Mouse (Mus musculus) limb, embryonic 13.5 days (tissue): Measurements from ENCODE around the gene Tcl1b5. TPM values are rescaled to one million over a fixed set of nuclear protein-coding genes. Genes with fewer than 3 reads are reported as not detected.
"Not testable (repeated sequence)": the region's sequence is repeated elsewhere in the genome, so short reads cannot be mapped to it uniquely, and the experiment has no call there.

Experiments
- ATAC-seq: fragments of 200-750 bp; cut with Nextera tagmentation; 2 replicates; pipeline ENCODE4 v1.8.0; 2017; ENCODE audit warnings: low read depth, moderate number of reproducible peaks, moderate TSS enrichment; ENCODE audit not compliant: low FRiP score
- H3K27ac ChIP-seq: fragments of 300-500 bp; sonication (generic); 2 replicates; pipeline ENCODE4 v1.5.1; 2015; ENCODE audit warnings: inconsistent platforms, mild to moderate bottlenecking, moderate library complexity
- H3K27me3 ChIP-seq: fragments of 300-500 bp; sonication (generic); 2 replicates; pipeline ENCODE4 v1.6.1; 2015; ENCODE audit warnings: mild to moderate bottlenecking, inconsistent platforms
- H3K36me3 ChIP-seq: fragments of 300-500 bp; sonication (generic); 2 replicates; pipeline ENCODE4 v1.6.1; 2015; ENCODE audit warnings: inconsistent platforms, mild to moderate bottlenecking, moderate library complexity
- H3K4me1 ChIP-seq: fragments of 300-500 bp; sonication (generic); 2 replicates; pipeline ENCODE4 v1.6.1; 2015; ENCODE audit warnings: inconsistent platforms
- H3K4me2 ChIP-seq: fragments of 300-500 bp; sonication (generic); replicated peaks from 2 replicates; pipeline ENCODE4 v1.6.1; 2015; ENCODE audit warnings: inconsistent platforms, mild to moderate bottlenecking, moderate library complexity
- H3K4me3 ChIP-seq: fragments of 300-500 bp; sonication (generic); 2 replicates; pipeline ENCODE4 v1.5.1; 2015; ENCODE audit warnings: moderate library complexity, mild to moderate bottlenecking, inconsistent platforms
- H3K9ac ChIP-seq: fragments of 300-500 bp; sonication (generic); 2 replicates; pipeline ENCODE4 v1.6.1; 2015; ENCODE audit warnings: mild to moderate bottlenecking, inconsistent platforms
- H3K9me3 ChIP-seq: fragments of 300-500 bp; sonication (generic); 2 replicates; pipeline ENCODE4 v1.6.1; 2016; ENCODE audit warnings: inconsistent platforms
- WGBS: fragments of 180-500 bp; shearing (Covaris S2); methylation state at CpG from one replicate; pipeline ENCODE4 v1.1.7; 2015; 5-methylcytosine and 5-hydroxymethylcytosine counted together
- polyA plus RNA-seq: library from polyadenylated mRNA; unstranded; fragments of >200 nt; fragmentation: Nextera tagmentation; extraction: Ambion mirVana; gene quantifications from 2 replicates; pipeline ENCODE4 v1.2.1, GENCODE M21; 2015

Gene Tcl1b5
- polyA plus RNA-seq, 1 experiment from 2014 or later, result not detected

DNA sequence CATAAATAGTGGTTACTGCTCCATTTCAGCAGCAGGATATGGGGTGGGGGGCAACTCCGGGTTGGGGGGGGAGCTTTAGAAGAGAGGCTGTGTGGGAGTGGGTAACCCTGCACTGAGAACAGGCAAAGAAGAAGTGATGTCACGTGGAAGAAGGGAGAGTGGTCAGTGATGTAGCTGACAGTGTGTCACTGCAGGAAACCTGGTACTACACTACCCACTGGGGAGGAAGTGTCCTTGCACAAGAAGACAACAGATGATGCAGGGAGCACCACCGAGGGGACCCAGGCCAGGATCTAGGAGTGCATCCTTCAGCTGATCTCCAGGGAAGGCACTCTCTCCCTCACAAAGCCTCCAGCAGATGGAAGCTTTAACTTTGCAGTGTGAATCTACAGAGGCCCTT lies 9.4 kb upstream of the Tcl1b5 start:
- no peak for ATAC-seq
- 76% methylated on average over 3 of the region's 3 CpGs for WGBS
- Histone ChIP-seq H3K9me3 (no peaks in the 10 kb centered on the region), H3K4me3 (no peak overlapping the region), H3K4me2 (no peak overlapping the region), H3K36me3 (no peaks in the 10 kb centered on the region), H3K9ac (no peak overlapping the region), H3K27ac (no peak overlapping the region), H3K27me3 (no peaks in the 10 kb centered on the region), H3K4me1 (no peaks in the 10 kb centered on the region)

DNA sequence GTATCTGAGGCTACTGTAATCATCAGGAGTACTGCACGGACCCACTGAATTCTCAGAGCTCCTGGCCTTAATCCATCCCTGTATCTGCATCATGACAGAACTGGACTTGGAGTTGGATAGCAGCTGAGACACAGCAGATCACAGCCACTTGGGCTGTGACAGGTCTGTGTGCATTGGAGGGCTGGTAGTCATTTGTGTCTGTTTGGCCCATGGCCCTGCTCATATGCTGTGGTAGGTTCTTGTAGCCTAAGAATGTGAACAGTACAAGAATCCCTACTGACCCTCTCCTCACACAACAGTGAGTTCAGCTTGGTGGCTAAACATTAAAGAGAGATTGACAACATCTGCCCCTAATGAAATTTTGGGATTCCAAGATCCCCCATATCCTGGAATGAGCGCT lies 2.8 kb upstream of the Tcl1b5 start:
- Histone ChIP-seq H3K4me3 (no peak overlapping the region), H3K36me3 (no peaks in the 10 kb centered on the region), H3K9me3 (no peaks in the 10 kb centered on the region), H3K4me1 (no peaks in the 10 kb centered on the region), H3K27me3 (no peaks in the 10 kb centered on the region), H3K9ac (no peak overlapping the region), H3K27ac (no peak overlapping the region), H3K4me2 (no peak overlapping the region)
- no peak for ATAC-seq
- 88% methylated on average over 2 of the region's 2 CpGs for WGBS

DNA sequence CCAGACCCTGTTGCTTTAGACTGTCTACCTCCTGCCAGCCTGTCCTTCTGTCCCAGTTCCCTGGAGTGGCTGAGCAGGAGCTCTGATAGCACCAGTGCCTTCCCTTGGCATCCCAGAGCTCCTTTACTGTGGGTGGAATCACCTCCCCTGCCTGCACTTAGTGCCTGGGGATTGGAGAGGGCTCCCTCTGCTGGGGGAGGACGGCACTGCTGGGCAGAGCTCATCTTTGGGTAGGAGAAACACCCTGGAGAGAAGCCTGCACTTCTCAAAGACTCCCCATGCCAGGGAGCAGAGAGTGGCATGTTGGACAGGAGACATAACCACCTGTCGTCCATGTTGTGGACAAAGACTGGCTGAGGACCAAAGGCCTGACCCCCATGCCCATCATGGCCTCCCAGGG lies 1.8 kb upstream of the Tcl1b5 start:
- H3K4me3 ChIP-seq, H3K9ac ChIP-seq, ATAC-seq, H3K27me3 ChIP-seq, H3K9me3 ChIP-seq, H3K4me1 ChIP-seq, H3K27ac ChIP-seq, H3K36me3 ChIP-seq, H3K4me2 ChIP-seq: not testable (repeated sequence)
- 38% methylated on average over 2 of the region's 2 CpGs for WGBS

DNA sequence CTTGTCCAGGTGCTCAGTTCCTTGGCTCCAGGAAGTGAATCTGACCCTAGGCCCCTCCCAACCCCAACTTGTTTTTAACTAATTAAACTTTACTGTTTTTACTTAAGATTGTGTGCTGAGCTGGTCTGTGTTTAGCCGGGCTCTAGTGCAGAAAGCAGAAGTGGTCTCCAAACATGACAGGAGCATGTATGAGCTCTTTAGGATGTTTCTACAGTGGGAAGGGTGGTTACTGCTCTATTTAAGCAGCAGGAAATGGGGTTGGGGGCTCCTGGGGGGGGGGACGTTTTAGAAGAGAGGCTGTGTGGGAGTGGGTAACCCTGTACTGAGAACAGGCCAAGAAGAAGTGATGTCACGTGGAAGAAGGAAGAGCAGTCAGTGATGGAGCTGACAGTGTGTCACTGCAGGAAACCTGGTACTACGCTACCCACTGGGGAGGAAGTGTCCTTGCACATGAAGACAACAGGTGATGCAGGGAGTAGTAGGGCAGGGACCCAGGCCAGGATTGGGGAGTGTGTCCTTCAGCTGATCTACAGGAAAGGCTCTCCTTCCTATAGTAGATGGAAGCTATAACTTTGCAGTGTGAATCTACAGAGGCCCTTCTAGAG lies 5.0 kb downstream of the Tcl1b5 start:
- H3K4me1 ChIP-seq, H3K9me3 ChIP-seq, H3K27me3 ChIP-seq, H3K4me2 ChIP-seq, H3K36me3 ChIP-seq, ATAC-seq, H3K9ac ChIP-seq, H3K4me3 ChIP-seq, H3K27ac ChIP-seq: not testable (repeated sequence)
- 61% methylated on average over 4 of the region's 4 CpGs for WGBS

DNA sequence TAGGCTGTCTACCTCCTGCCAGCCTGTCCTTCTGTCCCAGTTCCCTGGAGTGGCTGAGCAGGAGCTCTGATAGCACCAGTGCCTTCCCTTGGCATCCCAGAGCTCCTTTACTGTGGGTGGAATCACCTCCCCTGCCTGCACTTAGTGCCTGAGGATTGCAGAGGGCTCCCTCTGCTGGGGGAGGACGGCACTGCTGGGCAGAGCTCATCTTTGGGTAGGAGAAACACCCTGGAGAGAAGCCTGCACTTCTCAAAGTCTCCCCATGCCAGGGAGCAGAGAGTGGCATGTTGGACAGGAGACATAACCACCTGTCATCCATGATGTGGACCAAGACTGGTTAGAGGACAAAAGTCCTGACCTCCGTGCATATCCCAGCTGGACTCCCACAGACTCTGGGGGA lies 12.8 kb downstream of the Tcl1b5 start:
- H3K4me1 ChIP-seq, H3K27ac ChIP-seq, H3K36me3 ChIP-seq, ATAC-seq, H3K4me2 ChIP-seq, H3K27me3 ChIP-seq, H3K4me3 ChIP-seq, H3K9me3 ChIP-seq, H3K9ac ChIP-seq: not testable (repeated sequence)
- 46% methylated on average over 2 of the region's 2 CpGs for WGBS

DNA sequence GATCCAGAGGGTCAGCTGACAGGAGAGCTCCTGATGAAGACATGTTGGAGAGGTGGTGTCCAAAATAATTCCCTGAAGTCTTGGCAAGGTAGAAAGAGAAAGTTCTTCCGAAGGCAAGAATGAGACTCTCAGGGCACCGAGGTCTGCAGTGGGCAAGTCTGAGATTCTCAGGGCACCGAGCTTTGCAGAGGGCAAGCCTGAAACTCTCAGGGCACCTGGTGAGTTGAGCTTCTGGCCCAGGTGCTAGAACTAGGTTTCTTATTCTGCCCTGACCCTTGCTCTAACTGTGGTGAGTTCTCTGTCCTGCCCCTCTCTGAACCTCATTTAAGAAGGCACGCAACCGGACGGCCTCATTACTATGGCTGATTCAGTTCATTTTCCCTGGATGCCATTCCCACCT lies 14.6 kb downstream of the Tcl1b5 start, which contains the start of gene Tcl1b3:
TSS of gene Tcl1b3 (plus strand) at position 301 of the 400 bp plus-strand sequence.
- WGBS, result 90% methylated on average over 6 of the region's 6 CpGs
- H3K4me3 ChIP-seq, H3K9ac ChIP-seq, H3K4me2 ChIP-seq, H3K27ac ChIP-seq, ATAC-seq, H3K36me3 ChIP-seq, H3K9me3 ChIP-seq, H3K4me1 ChIP-seq, H3K27me3 ChIP-seq: not testable (repeated sequence)

DNA sequence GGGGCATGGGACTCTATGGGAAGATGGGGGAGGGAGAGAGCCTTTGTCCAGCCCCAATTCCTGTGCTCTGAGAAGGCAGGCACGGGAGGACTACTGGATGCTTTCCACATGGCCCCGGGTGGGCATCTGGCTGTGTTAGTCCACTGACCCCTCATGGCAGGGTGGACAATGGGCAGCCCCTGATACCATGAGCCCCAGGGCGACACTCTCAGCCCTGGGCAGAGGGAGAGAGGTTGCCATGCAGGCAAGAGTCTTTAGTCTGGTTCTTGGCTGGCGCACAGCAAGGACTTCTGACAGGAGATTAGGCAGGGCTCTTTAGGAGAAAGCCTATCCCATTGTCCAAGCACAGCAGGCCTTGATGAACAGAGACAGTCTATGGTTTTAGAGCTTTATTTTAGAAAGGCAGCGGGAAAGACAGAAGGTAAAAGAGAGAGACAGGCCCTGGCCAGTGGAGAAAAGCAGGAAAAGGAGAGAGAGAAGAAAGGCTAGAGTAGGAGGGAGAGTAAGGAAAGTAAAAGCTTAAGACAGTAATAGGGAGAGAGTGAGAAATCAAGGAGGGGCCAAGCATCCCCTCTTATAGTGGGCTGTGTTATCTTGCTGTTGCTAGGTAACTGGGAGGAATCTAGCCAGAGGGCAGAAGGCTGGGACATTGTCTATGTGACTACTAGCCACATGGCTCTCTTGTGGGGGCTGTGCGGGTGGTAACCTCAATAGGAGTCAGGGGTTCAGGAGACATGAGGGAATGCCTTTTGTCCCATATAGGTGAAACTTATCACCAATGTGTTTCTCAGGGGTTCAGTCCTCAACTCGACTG lies 23.7 kb downstream of the Tcl1b5 start:
- not testable (repeated sequence) for ATAC-seq, H3K9me3 ChIP-seq, H3K4me2 ChIP-seq, H3K9ac ChIP-seq, H3K27ac ChIP-seq, H3K36me3 ChIP-seq, H3K4me1 ChIP-seq, H3K4me3 ChIP-seq, H3K27me3 ChIP-seq
- 74% methylated on average over 7 of the region's 7 CpGs for WGBS

DNA sequence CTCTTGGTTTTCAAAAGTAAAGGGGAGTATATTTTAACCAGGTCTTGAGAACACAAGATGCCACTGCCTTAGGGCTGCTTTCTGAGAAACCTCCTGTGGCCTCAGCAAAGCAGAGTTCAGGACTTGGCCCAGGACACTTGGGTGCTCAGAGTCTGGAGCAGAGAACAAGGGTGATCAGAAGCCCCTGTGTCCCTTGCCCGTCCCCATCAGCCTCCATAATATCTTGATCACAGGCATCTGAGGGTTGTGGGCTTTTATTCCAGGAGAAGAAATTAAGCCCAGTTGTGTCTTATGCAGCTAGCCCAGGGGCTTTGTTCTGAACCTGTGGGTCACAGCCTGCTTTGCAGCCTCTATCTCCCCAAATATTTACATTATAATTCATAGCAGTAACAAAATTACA lies 25.5 kb downstream of the Tcl1b5 start, which contains the start of gene Tcl1b4:
TSS of gene Tcl1b4 (plus strand) at position 301 of the 400 bp plus-strand sequence.
- H3K9ac ChIP-seq, H3K27ac ChIP-seq, H3K4me3 ChIP-seq, H3K9me3 ChIP-seq, H3K4me1 ChIP-seq, H3K27me3 ChIP-seq, H3K4me2 ChIP-seq, ATAC-seq, H3K36me3 ChIP-seq: not testable (repeated sequence)
- WGBS, result 76% methylated on average over 1 of the region's 1 CpGs

DNA sequence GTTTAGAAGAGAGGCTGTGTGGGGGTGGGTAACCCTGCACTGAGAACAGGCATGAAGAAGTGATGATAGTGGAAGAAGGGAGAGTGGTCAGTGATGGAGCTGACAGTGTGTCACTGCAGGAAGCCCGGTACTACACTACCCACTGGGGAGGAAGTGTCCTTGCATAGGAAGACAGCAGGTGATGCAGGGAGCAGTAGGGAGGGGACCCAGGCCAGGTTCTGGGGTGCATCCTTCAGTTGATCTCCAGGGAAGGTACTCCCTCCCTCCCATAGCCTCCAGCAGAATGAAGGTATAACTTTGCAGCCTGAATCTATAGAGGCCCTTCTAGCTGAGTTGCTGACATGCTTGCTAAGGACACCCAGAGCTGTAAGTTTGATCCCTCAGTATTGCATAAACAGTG lies 30.9 kb downstream of the Tcl1b5 start:
- no peak overlapping the region for H3K27ac ChIP-seq
- WGBS, result 65% methylated on average over 1 of the region's 1 CpGs
- no peak overlapping the region for H3K4me3 ChIP-seq
- H3K27me3 ChIP-seq, result 0 out of 2 replicates have a peak, but pooled peaks cover 3% of the 10 kb centered on the region
- H3K9ac ChIP-seq, result no peak overlapping the region
- peaks cover 4% of the 10 kb centered on the region; the same call in 1 of the 2 replicates for H3K4me1 ChIP-seq
- H3K36me3 ChIP-seq, result no peaks in the 10 kb centered on the region
- no peak for ATAC-seq
- H3K4me2 ChIP-seq, result no peak overlapping the region
- H3K9me3 ChIP-seq, result no peaks in the 10 kb centered on the region

DNA sequence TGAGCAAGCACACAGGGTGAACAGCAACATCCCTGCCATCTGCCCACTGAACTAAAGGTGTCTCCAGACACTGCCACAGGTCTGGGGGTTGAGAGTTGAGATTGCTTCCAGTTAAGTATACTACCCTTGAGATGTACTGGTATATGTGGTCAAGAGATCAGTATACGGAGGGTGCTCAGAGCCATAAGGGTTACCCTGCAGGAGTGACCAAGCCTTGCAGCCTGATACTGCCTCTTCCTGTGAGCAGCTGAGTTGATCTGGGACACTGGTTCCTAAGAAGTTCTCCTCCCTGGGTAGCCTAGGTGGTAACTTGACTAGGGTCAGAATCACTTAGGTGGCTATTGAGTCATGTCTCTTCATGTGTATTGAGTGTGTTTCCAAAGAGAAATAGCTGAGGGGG lies 32.3 kb downstream of the Tcl1b5 start:
- Histone ChIP-seq H3K4me1 (peaks cover 4% of the 10 kb centered on the region; the same call in 1 of the 2 replicates), H3K9ac (no peak overlapping the region), H3K4me3 (no peak overlapping the region), H3K27me3 (0 out of 2 replicates have a peak, but pooled peaks cover 3% of the 10 kb centered on the region), H3K4me2 (no peak overlapping the region), H3K9me3 (no peaks in the 10 kb centered on the region), H3K36me3 (no peaks in the 10 kb centered on the region), H3K27ac (no peak overlapping the region)
- WGBS, result 97% methylated on average over 1 of the region's 1 CpGs
- ATAC-seq, result no peak

DNA sequence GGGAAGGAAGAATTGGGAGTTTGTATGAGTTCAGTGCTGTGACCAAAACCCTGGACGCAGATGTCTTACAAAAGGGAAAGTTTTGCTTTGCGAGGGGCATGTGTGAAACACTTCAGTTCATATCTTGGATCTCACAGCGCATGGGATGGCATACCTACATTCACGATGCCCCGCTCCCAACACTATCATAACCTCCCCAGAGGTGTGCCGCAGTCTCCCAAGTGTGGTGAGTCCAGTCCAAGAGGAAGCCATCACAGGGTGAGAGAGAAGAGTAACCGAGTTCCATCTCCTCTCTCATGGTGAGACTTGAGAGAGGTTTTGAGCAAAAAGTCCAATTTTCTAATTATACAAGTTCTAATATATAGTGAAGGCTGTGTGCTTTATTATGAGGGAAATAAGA lies 33.1 kb downstream of the Tcl1b5 start:
- Histone ChIP-seq H3K27ac (no peak overlapping the region), H3K9me3 (no peaks in the 10 kb centered on the region), H3K36me3 (no peaks in the 10 kb centered on the region), H3K4me3 (no peak overlapping the region), H3K27me3 (0 out of 2 replicates have a peak, but pooled peaks cover 3% of the 10 kb centered on the region), H3K4me1 (peaks cover 4% of the 10 kb centered on the region), H3K4me2 (no peak overlapping the region), H3K9ac (no peak overlapping the region)
- 94% methylated on average over 7 of the region's 7 CpGs for WGBS
- no peak for ATAC-seq

DNA sequence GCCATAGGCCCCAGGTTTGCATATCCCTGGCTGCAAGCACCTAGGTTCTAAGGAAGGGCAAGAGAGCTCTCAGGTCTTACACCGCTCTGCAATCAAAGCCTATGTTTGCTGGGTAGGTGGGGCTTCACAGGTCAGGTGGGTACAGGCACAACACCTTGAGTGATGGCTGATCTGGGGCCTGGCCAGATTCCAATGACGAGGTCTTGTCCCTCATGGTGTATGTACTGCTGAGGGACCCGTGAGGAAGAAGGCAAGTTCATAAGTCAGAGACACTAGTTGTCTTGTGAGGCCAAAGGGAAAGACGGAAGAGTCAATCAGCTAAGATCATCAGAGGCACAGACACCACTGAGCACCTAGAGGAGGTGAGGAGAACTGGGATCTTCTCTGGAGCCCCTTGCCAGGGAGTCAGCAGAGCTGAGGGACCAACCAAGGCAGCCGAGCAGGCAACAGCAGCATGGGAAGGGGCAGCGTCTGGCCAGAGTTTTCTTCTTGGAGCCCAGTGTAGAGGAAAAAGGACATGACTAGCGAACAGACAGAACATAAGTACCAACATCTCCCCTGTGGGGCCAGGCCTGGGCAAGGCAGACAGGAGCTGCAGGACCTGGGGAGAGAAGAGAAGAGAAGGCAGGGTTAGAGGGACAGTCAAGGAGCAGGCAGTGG lies 41.1 kb downstream of the Tcl1b5 start:
- Histone ChIP-seq H3K9me3 (no peaks in the 10 kb centered on the region), H3K4me1 (peaks cover 3% of the 10 kb centered on the region; the same call in 1 of the 2 replicates), H3K9ac (no peak overlapping the region), H3K27me3 (no peaks in the 10 kb centered on the region), H3K27ac (no peak overlapping the region), H3K36me3 (no peaks in the 10 kb centered on the region), H3K4me3 (no peak overlapping the region), H3K4me2 (no peak overlapping the region)
- ATAC-seq, result no peak
- 83% methylated on average over 7 of the region's 7 CpGs for WGBS
